Mouse (Mus musculus) CH12.LX (cell line): ENCODE results near the gene Prkcsh. TPM values are rescaled to one million over a fixed set of nuclear protein-coding genes. Genes with fewer than 3 reads are reported as not detected.

Experiments
- DNase-seq: peaks from one replicate; pipeline ENCODE4 v3.0.0-alpha.2; 2013; ENCODE audit errors: extremely low read depth
- H3K27ac ChIP-seq: 2 replicates; pipeline ENCODE4 v1.5.1; 2012; ENCODE audit warnings: low read depth, mild to moderate bottlenecking, control low read depth, moderate library complexity; ENCODE audit not compliant: insufficient read depth
- H3K27me3 ChIP-seq: replicated peaks from 2 replicates; pipeline ENCODE3; 2012; ENCODE audit warnings: inconsistent platforms
- H3K36me3 ChIP-seq, 2 experiments: replicated peaks in 1 of 2; 2 replicates each; pipeline versions ENCODE3 to v1.6.1; 2012; ENCODE audit warnings: inconsistent platforms in 1 of 2, low read length in 1 of 2, mild to moderate bottlenecking in 1 of 2, mixed read lengths in 1 of 2, moderate library complexity in 1 of 2; ENCODE audit not compliant: control insufficient read depth in 1 of 2, insufficient read depth in 1 of 2
- H3K4me1 ChIP-seq, 2 experiments: 2 replicates each; pipeline ENCODE4 v1.6.1; 2012; ENCODE audit warnings: inconsistent platforms in 1 of 2, moderate library complexity in 1 of 2; ENCODE audit not compliant: insufficient read depth in 2 of 2, control insufficient read depth in 1 of 2
- H3K4me2 ChIP-seq: 2 replicates; pipeline ENCODE4 v1.6.1; 2012; ENCODE audit warnings: low read depth, mild to moderate bottlenecking, control low read depth; ENCODE audit not compliant: poor library complexity, insufficient read depth, severe bottlenecking
- H3K4me3 ChIP-seq, 3 experiments: fragments of 150-350 bp in 1 of 3; sonication (generic) in 1 of 3; replicated peaks in 1 of 3; 2 replicates each; pipeline versions ENCODE3 to v1.5.1; 2011 to 2012; ENCODE audit warnings: low read depth in 2 of 3, low read length in 2 of 3, mild to moderate bottlenecking in 2 of 3, moderate library complexity in 2 of 3, control low read depth in 1 of 3, improper control_type of control experiment in 1 of 3, inconsistent platforms in 1 of 3, mixed read lengths in 1 of 3; ENCODE audit not compliant: poor library complexity in 1 of 3
- H3K79me2 ChIP-seq: replicated peaks from 2 replicates; pipeline ENCODE4 v1.6.1; 2012; ENCODE audit warnings: mild to moderate bottlenecking, moderate library complexity; ENCODE audit not compliant: control insufficient read depth, poor library complexity, insufficient read depth, severe bottlenecking; ENCODE audit errors: extremely low read depth
- H3K9ac ChIP-seq: 2 replicates; pipeline ENCODE4 v1.6.1; 2012; ENCODE audit warnings: low read depth, mild to moderate bottlenecking, control low read depth, moderate library complexity; ENCODE audit not compliant: insufficient read depth
- H3K9me3 ChIP-seq: replicated peaks from 2 replicates; pipeline ENCODE3; 2012; ENCODE audit warnings: low read length, inconsistent platforms, mixed read lengths
- BHLHE40 ChIP-seq: IDR thresholded peaks from 2 replicates; pipeline ENCODE4 v1.6.1; 2011; ENCODE audit warnings: mild to moderate bottlenecking, low read depth, low read length, improper control_type of control experiment
- CHD1 ChIP-seq: IDR thresholded peaks from 2 replicates; pipeline ENCODE4 v1.6.1; 2012; ENCODE audit warnings: low read depth, low read length, improper control_type of control experiment, inconsistent platforms
- CTCF ChIP-seq, 2 experiments: IDR thresholded peaks in 1 of 2; conservative IDR thresholded peaks in 1 of 2; 2 replicates each; pipeline ENCODE4 v1.5.1; 2011 to 2012; ENCODE audit warnings: low read depth in 2 of 2, low read length in 2 of 2, improper control_type of control experiment in 1 of 2, inconsistent platforms in 1 of 2, mild to moderate bottlenecking in 1 of 2, moderate library complexity in 1 of 2
- E2F4 ChIP-seq: IDR thresholded peaks from 2 replicates; pipeline ENCODE4 v1.6.1; 2011; ENCODE audit warnings: low read depth, low read length, improper control_type of control experiment; ENCODE audit not compliant: insufficient replicate concordance
- ELF1 ChIP-seq: IDR thresholded peaks from 2 replicates; pipeline ENCODE4 v1.6.1; 2014; ENCODE audit warnings: low read depth, mild to moderate bottlenecking, inconsistent platforms, low read length, improper control_type of control experiment
- EP300 ChIP-seq: IDR thresholded peaks from 2 replicates; pipeline ENCODE4 v1.6.1; 2011; ENCODE audit warnings: low read length, improper control_type of control experiment
- ETS1 ChIP-seq: conservative IDR thresholded peaks from 2 replicates; pipeline ENCODE4 v1.6.1; 2012; ENCODE audit warnings: low read depth, mild to moderate bottlenecking, inconsistent platforms, low read length, improper control_type of control experiment, moderate library complexity
- GABPA ChIP-seq: IDR thresholded peaks from 2 replicates; pipeline ENCODE4 v1.6.1; 2012; ENCODE audit warnings: low read depth, low read length, improper control_type of control experiment, inconsistent platforms; ENCODE audit not compliant: insufficient replicate concordance
- IRF4 ChIP-seq: IDR thresholded peaks from 2 replicates; pipeline ENCODE4 v1.6.1; 2014; ENCODE audit warnings: low read depth, mild to moderate bottlenecking, inconsistent platforms, low read length, improper control_type of control experiment
- JUN ChIP-seq: IDR thresholded peaks from 2 replicates; pipeline ENCODE4 v1.6.1; 2011; ENCODE audit warnings: low read depth, mild to moderate bottlenecking, low read length, improper control_type of control experiment, moderate library complexity; ENCODE audit not compliant: insufficient read depth
- KAT2A ChIP-seq: IDR thresholded peaks from 2 replicates; pipeline ENCODE4 v1.6.1; 2012; ENCODE audit warnings: low read length, improper control_type of control experiment, inconsistent platforms; ENCODE audit not compliant: insufficient replicate concordance
- MEF2A ChIP-seq: IDR thresholded peaks from 2 replicates; pipeline ENCODE4 v1.6.1; 2014; ENCODE audit warnings: low read depth, mild to moderate bottlenecking, inconsistent platforms, low read length, improper control_type of control experiment, borderline replicate concordance
- MYC ChIP-seq: IDR thresholded peaks from 2 replicates; pipeline ENCODE4 v1.6.1; 2011; ENCODE audit warnings: low read depth, mild to moderate bottlenecking, improper control_type of control experiment, low read length
- PAX5 ChIP-seq: IDR thresholded peaks from 2 replicates; pipeline ENCODE4 v1.6.1; 2012; ENCODE audit warnings: low read length, inconsistent platforms, mixed read lengths
- POLR2A ChIP-seq: IDR thresholded peaks from 2 replicates; pipeline ENCODE4 v1.6.1; 2011; ENCODE audit warnings: low read depth, mild to moderate bottlenecking, improper control_type of control experiment, low read length
- SMC3 ChIP-seq: IDR thresholded peaks from 2 replicates; pipeline ENCODE4 v1.6.1; 2011; ENCODE audit warnings: low read depth, low read length, improper control_type of control experiment
- TBP ChIP-seq: conservative IDR thresholded peaks from 2 replicates; pipeline ENCODE4 v1.6.1; 2011; ENCODE audit warnings: low read depth, low read length, improper control_type of control experiment
- TCF12 ChIP-seq: IDR thresholded peaks from 2 replicates; pipeline ENCODE4 v1.6.1; 2014; ENCODE audit warnings: low read depth, mild to moderate bottlenecking, inconsistent platforms, low read length, improper control_type of control experiment
- UBTF ChIP-seq: IDR thresholded peaks from 2 replicates; pipeline ENCODE4 v1.6.1; 2012; ENCODE audit warnings: low read depth, mild to moderate bottlenecking, inconsistent platforms, low read length, improper control_type of control experiment, moderate library complexity
- USF1 ChIP-seq: IDR thresholded peaks from 2 replicates; pipeline ENCODE4 v1.6.1; 2014; ENCODE audit warnings: low read depth, mild to moderate bottlenecking, inconsistent platforms, low read length, improper control_type of control experiment
- USF2 ChIP-seq: conservative IDR thresholded peaks from 2 replicates; pipeline ENCODE4 v1.6.1; 2011; ENCODE audit warnings: low read depth, low read length, improper control_type of control experiment
- ZKSCAN1 ChIP-seq: IDR thresholded peaks from 2 replicates; pipeline ENCODE4 v1.6.1; 2012; ENCODE audit warnings: low read depth, inconsistent platforms, low read length, improper control_type of control experiment, borderline replicate concordance
- ZMIZ1 ChIP-seq: IDR thresholded peaks from 2 replicates; pipeline ENCODE4 v1.6.1; 2012; ENCODE audit warnings: low read depth, mild to moderate bottlenecking, inconsistent platforms, low read length, improper control_type of control experiment
- ZNF384 ChIP-seq: IDR thresholded peaks from 2 replicates; pipeline ENCODE4 v1.6.1; 2012; ENCODE audit warnings: low read depth, low read length, improper control_type of control experiment, inconsistent platforms
- dilution Hi-C: fragments of 300-500 bp; cut with MboI; formaldehyde crosslinking; loops from 2 replicates; pipeline ENCODE4 v1.14.3; 2020; ENCODE audit warnings: low sequenced_read_pairs; ENCODE audit not compliant: extremely low pct_unique_long_range_greater_than_20kb, extremely low pct_ligation_motif_present
- in situ Hi-C: fragments of 300-500 bp; cut with MboI; formaldehyde crosslinking; loops from 3 replicates; pipeline ENCODE4 v1.14.3; 2019; ENCODE audit warnings: low sequenced_read_pairs, low pct_ligation_motif_present, low pct_unique_long_range_greater_than_20kb, mixed read lengths
- polyA plus RNA-seq: library from polyadenylated mRNA; unstranded; fragments of >175 nt; gene quantifications from 2 replicates; pipeline ENCODE4 v1.2.1, GENCODE M21; 2012; ENCODE audit warnings: low read depth; ENCODE audit not compliant: insufficient read length
- total RNA-seq, 2 experiments: library from RNA; depleted of rRNA; stranded (reverse); fragments of 300-350 nt in 1 of 2; fragments of >200 nt in 1 of 2; gene quantifications; 2 replicates each; pipeline ENCODE4 v1.2.3; 2012 to 2014

The Prkcsh gene
- total and polyA plus RNA-seq, 3 experiments = 72.1 to 160 (median 148) TPM

- H3K9me3 ChIP-seq = no peaks in the 10 kb centered on the region
- dilution Hi-C loops = no loop called here
- TF ChIP-seq GABPA (no peak), MEF2A (no peak), E2F4 (no peak), ZKSCAN1 (no peak), EP300 (no peak)
- no peak overlapping the region for H3K4me2 ChIP-seq
- H3K9ac ChIP-seq = no peak overlapping the region
- DNase-seq = no peak
- no peaks in the 10 kb centered on the region for H3K4me1 ChIP-seq
- in situ Hi-C loops = loop anchor here (5.0 kb wide), 1 partner anchor 181 kb away; the partner anchor contains the start of gene Pigyl
- H3K27ac ChIP-seq = no peak overlapping the region
- H3K79me2 ChIP-seq = no peaks in the 10 kb centered on the region
- H3K27me3 ChIP-seq = peaks cover 75% of the 10 kb centered on the region
- H3K4me3 ChIP-seq = no peak overlapping the region
- H3K36me3 ChIP-seq = no peaks in the 10 kb centered on the region
Observed at GRCm38 (mm10) chr9:21976626-21977175, 25.9 kb upstream of the Prkcsh start.

- peaks cover 73% of the 10 kb centered on the region for H3K27me3 ChIP-seq
- DNase-seq = no peak
- no peaks in the 10 kb centered on the region for H3K36me3 ChIP-seq
- dilution Hi-C loops = no loop called here
- in situ Hi-C loops = loop anchor here (5.0 kb wide), 1 partner anchor 180 kb away; the partner anchor contains the start of gene Pigyl
- TF ChIP-seq SMC3 = no peak
- TF ChIP-seq USF2 = no peak
- TF ChIP-seq IRF4 = no peak
- TF ChIP-seq CHD1 = no peak
- no peak for TF ChIP-seq MYC
- no peak for TF ChIP-seq KAT2A
- no peak for TF ChIP-seq JUN
- no peak for TF ChIP-seq TBP
- no peak for TF ChIP-seq POLR2A
- no peak for TF ChIP-seq ETS1
- no peak for TF ChIP-seq TCF12
- TF ChIP-seq CTCF (conservative IDR thresholded peaks at IDR 0.05 in 1 of 2, IDR thresholded peaks at IDR 0.05 in 1 of 2; ENCODE audit: low read depth in 2 of 2, low read length in 2 of 2) = no peak
- TF ChIP-seq PAX5 = no peak
- TF ChIP-seq ELF1 = no peak
- TF ChIP-seq USF1 = no peak
- no peak for TF ChIP-seq E2F4
- TF ChIP-seq ZNF384 = no peak
- no peak for TF ChIP-seq ZMIZ1
- no peak for TF ChIP-seq BHLHE40
- TF ChIP-seq UBTF = no peak
- no peaks in the 10 kb centered on the region for H3K4me1 ChIP-seq
- H3K9me3 ChIP-seq = no peaks in the 10 kb centered on the region
- H3K27ac ChIP-seq = no peak overlapping the region
- no peak overlapping the region for H3K9ac ChIP-seq
- H3K4me2 ChIP-seq = no peak overlapping the region
- no peak overlapping the region for H3K4me3 ChIP-seq
- no peaks in the 10 kb centered on the region for H3K79me2 ChIP-seq
Observed at GRCm38 (mm10) chr9:21977331-21977730, 25.3 kb upstream of the Prkcsh start.
